Mouse (Mus musculus) heart, adult 2 months (tissue): Measurements from ENCODE around the gene Dynlt1f. TPM values are rescaled to one million over a fixed set of nuclear protein-coding genes. Genes with fewer than 3 reads are reported as not detected.
"Not testable (repeated sequence)": the region's sequence is repeated elsewhere in the genome, so short reads cannot be mapped to it uniquely, and the experiment has no call there.

ENCODE experiments used
- DNase-seq, 2 experiments: peaks; one replicate each; pipeline ENCODE4 v3.0.0; 2021
- H3K27ac ChIP-seq: fragments of 200-600 bp; 2 replicates; pipeline ENCODE4 v1.8.1; 2022
- H3K27me3 ChIP-seq: fragments of 200-500 bp; 2 replicates; pipeline ENCODE4 v1.6.1; 2012; ENCODE audit warnings: mild to moderate bottlenecking, low read length, inconsistent platforms, mixed read lengths; ENCODE audit not compliant: control insufficient read depth, insufficient read depth
- H3K36me3 ChIP-seq: fragments of 200-500 bp; 2 replicates; pipeline ENCODE4 v1.6.1; 2012; ENCODE audit warnings: low read length, inconsistent platforms; ENCODE audit not compliant: control insufficient read depth, insufficient read depth
- H3K4me1 ChIP-seq: fragments of 200-500 bp; 2 replicates; pipeline ENCODE4 v1.6.1; 2011; ENCODE audit warnings: low read length; ENCODE audit not compliant: control insufficient read depth, insufficient read depth
- H3K4me3 ChIP-seq: fragments of 200-600 bp; 2 replicates; pipeline ENCODE4 v1.8.1; 2022
- H3K79me2 ChIP-seq: fragments of 200-500 bp; replicated peaks from 2 replicates; pipeline ENCODE4 v1.6.1; 2012; ENCODE audit warnings: mild to moderate bottlenecking, inconsistent platforms, low read length, moderate library complexity, mixed read lengths; ENCODE audit not compliant: control insufficient read depth, insufficient read depth
- H3K9ac ChIP-seq: fragments of 200-500 bp; 2 replicates; pipeline ENCODE4 v1.6.1; 2012; ENCODE audit warnings: low read depth, mild to moderate bottlenecking, control low read depth, inconsistent platforms, low read length, mixed read lengths
- CTCF ChIP-seq: fragments of 200-600 bp; IDR thresholded peaks from 2 replicates; pipeline ENCODE4 v1.8.1; 2022; ENCODE audit warnings: antibody characterized with exemption, mild to moderate bottlenecking, moderate library complexity
- EP300 ChIP-seq: fragments of 200-500 bp; IDR thresholded peaks from 2 replicates; pipeline ENCODE4 v1.6.1; 2011; ENCODE audit warnings: low read depth, low read length, control low read depth; ENCODE audit not compliant: insufficient read depth
- POLR2A ChIP-seq: fragments of 200-500 bp; IDR thresholded peaks from 2 replicates; pipeline ENCODE4 v1.6.1; 2011; ENCODE audit warnings: mild to moderate bottlenecking, low read depth, low read length, control low read depth; ENCODE audit not compliant: insufficient read depth
- WGBS: fragments of 180-500 bp; shearing (Covaris S2); methylation state at CpG from one replicate; pipeline ENCODE4 v1.1.7; 2018; 5-methylcytosine and 5-hydroxymethylcytosine counted together
- intact Hi-C: fragments of 180-260 bp; cut with DNase I; formaldehyde crosslinking; loops from one replicate; pipeline ENCODE4 v1.15.1; 2025
- polyA plus RNA-seq: library from polyadenylated mRNA; depleted of rRNA; stranded (reverse); fragments of >200 nt; gene quantifications from 2 replicates; pipeline ENCODE4 v1.2.3, GENCODE M21; 2012
- total RNA-seq, 2 experiments: library from RNA; stranded (reverse); gene quantifications; 2 replicates each; pipeline ENCODE4 v1.2.3; 2021

Gene Dynlt1f
- total and polyA plus RNA-seq, 3 experiments: 22.0 to 46.9 (median 37.0) TPM

DNA sequence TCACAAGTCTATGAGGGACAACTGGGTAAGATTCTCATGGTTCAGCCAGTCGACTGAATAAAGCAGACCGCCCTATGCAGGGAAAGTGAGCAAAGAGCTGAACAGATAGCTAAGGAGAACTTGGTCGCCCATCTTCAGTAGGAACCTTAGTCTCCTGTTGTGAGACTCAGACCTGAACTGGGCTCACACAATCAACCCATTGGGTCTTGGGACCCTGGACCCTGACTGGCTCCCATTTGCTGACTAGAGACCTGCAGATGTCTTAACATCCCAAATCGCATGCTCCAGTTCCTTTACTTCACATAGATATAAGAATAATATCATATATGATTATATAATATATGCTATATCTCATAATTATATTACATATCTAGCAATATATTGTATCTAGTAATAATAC, 18.3 kb downstream of the Dynlt1f start:
- H3K4me1 ChIP-seq, H3K4me3 ChIP-seq, H3K36me3 ChIP-seq, H3K79me2 ChIP-seq, H3K9ac ChIP-seq, H3K27ac ChIP-seq, DNase-seq, H3K27me3 ChIP-seq, intact Hi-C loops: not testable (repeated sequence)
- WGBS: 89% methylated on average over 4 of the region's 4 CpGs

- Histone ChIP-seq H3K4me1 (no peaks in the 10 kb centered on the region), H3K27ac (no peak overlapping the region), H3K4me3 (no peak overlapping the region), H3K36me3 (no peaks in the 10 kb centered on the region), H3K9ac (no peak overlapping the region), H3K27me3 (no peaks in the 10 kb centered on the region), H3K79me2 (no peaks in the 10 kb centered on the region)
- WGBS: 65% methylated on average over 5 of the region's 5 CpGs
- intact Hi-C loops: no loop called here
- TF ChIP-seq EP300: no peak
- TF ChIP-seq CTCF: no peak
- TF ChIP-seq POLR2A: no peak
- no peak for DNase-seq
Measured at GRCm38 (mm10) chr17:6636861-6637260, 18.8 kb downstream of the Dynlt1f start.

DNA sequence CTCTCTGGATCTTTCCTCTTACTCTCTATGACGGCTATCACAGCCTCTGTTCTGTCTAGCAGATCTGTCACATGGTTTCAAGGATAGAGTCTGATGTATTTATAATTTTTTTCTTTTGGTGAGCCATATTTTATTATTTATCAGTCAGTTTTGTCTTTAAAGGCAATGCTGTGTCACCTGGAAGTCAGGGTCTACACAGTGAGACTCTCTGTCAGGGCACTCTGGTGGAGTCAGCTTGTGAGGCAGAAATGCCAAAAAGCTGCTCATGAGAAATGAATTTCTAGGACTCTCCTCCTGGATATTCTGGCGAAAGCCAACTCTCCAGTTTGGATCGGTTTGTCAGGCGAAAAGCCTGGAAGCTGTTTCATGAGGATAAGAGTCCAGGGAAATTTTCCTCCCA, 19.9 kb downstream of the Dynlt1f start:
- H3K4me1 ChIP-seq, H3K79me2 ChIP-seq, H3K9ac ChIP-seq, H3K27ac ChIP-seq, DNase-seq, H3K4me3 ChIP-seq, intact Hi-C loops, H3K36me3 ChIP-seq, H3K27me3 ChIP-seq: not testable (repeated sequence)
- WGBS: 86% methylated on average over 2 of the region's 4 CpGs

- H3K27me3 ChIP-seq, intact Hi-C loops, DNase-seq, H3K4me1 ChIP-seq, H3K27ac ChIP-seq, H3K36me3 ChIP-seq, H3K4me3 ChIP-seq, H3K9ac ChIP-seq, H3K79me2 ChIP-seq: not testable (repeated sequence)
- WGBS: 91% methylated on average over 6 of the region's 6 CpGs
Measured at GRCm38 (mm10) chr17:6632850-6633249, 22.9 kb downstream of the Dynlt1f start.

GRCm38 (mm10) chr17:6630398-6630797, 25.3 kb downstream of the Dynlt1f start:
- H3K9ac ChIP-seq, H3K27me3 ChIP-seq, H3K79me2 ChIP-seq, H3K4me1 ChIP-seq, H3K27ac ChIP-seq, DNase-seq, H3K4me3 ChIP-seq, intact Hi-C loops, H3K36me3 ChIP-seq: not testable (repeated sequence)
- WGBS: 76% methylated on average over 4 of the region's 4 CpGs

DNA sequence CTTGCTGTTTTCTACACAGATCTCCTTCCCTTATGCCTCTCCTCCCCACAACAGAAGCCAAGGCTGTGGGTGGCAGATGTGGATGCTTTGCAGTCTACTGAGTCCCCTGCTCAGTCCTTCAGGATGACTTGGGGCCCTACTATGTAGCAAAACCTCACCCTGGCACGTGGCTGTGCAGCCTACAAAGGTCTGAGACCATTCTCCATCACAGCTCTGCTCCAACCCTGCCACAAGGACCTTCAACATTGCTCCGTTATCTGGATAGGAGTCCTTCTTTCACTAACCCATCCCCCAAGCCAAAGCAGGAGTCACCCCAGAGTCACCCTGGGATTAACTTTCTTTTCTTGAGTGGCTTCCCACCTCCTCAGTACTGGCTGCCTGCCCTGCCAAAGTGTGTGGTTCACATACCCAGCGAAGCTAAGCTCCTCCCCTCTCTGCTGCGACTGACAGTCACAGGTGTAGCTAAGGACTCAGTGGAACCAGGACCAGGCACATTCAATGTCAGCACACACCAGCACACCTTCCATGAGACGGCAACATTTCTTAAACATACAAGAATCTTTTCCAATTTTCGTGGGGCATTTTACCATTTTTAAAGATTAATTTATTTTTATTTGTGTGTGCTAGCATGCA, 30.7 kb downstream of the Dynlt1f start:
- intact Hi-C loops, H3K27me3 ChIP-seq, H3K4me1 ChIP-seq, H3K27ac ChIP-seq, H3K36me3 ChIP-seq, DNase-seq, H3K4me3 ChIP-seq, H3K79me2 ChIP-seq, H3K9ac ChIP-seq: not testable (repeated sequence)
- WGBS: 30% methylated on average over 2 of the region's 6 CpGs

DNA sequence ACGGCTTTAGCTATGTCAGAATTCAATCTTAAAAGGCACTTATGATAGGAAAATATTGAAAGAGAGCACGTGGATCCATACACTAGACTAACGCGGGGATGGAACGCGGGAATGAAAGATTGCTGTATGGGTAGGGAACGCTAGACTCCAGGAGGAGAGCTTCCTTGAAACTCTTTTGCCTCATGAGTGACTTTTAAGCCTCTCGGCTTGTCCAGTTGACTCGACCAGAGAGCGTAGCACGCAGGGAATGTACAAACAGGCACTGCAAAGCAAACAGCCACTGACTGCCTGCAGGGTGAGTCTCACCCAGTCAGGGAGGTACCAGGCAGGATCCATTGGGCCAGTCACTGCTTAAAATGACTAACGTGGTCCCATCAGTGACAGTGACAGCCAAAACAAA, 33.7 kb downstream of the Dynlt1f start:
- 88% methylated on average over 11 of the region's 12 CpGs for WGBS
- H3K27ac ChIP-seq, H3K9ac ChIP-seq, H3K4me1 ChIP-seq, H3K27me3 ChIP-seq, H3K36me3 ChIP-seq, DNase-seq, intact Hi-C loops, H3K79me2 ChIP-seq, H3K4me3 ChIP-seq: not testable (repeated sequence)

GRCm38 (mm10) chr17:6620730-6621451, 34.8 kb downstream of the Dynlt1f start:
- H3K4me1 ChIP-seq, H3K79me2 ChIP-seq, H3K36me3 ChIP-seq, H3K9ac ChIP-seq, H3K27ac ChIP-seq, H3K27me3 ChIP-seq, DNase-seq, H3K4me3 ChIP-seq, intact Hi-C loops: not testable (repeated sequence)
- WGBS: 79% methylated on average over 18 of the region's 20 CpGs

- H3K4me3 ChIP-seq, DNase-seq, H3K4me1 ChIP-seq, H3K27ac ChIP-seq, H3K27me3 ChIP-seq, H3K9ac ChIP-seq, H3K79me2 ChIP-seq, intact Hi-C loops, H3K36me3 ChIP-seq: not testable (repeated sequence)
- 67% methylated on average over 6 of the region's 6 CpGs for WGBS
Measured at GRCm38 (mm10) chr17:6620035-6620434, 35.7 kb downstream of the Dynlt1f start.

DNA sequence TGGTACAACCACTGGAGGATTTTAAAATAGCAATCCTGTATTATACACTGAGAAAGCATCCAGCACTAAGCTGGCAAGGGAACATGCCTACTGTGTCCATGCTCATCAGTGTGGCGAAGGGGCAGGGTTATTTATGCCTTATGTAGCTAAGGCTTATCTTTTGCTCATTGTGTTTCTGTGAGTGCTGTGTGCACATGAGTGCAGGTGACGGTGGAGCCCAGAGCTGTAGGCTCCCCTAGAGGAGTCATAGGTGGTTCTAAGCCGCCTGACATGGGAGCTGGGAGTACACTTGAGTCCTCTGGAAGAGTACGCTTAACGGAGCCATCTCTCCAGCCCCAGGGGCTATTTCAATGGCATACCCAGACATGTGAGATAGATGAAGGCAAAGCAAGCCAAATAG, 36.4 kb downstream of the Dynlt1f start:
- H3K79me2 ChIP-seq, intact Hi-C loops, H3K4me3 ChIP-seq, H3K27me3 ChIP-seq, DNase-seq, H3K27ac ChIP-seq, H3K9ac ChIP-seq, H3K36me3 ChIP-seq, H3K4me1 ChIP-seq: not testable (repeated sequence)
- 70% methylated on average over 5 of the region's 5 CpGs for WGBS
